11 mouse cellular contexts compared by ENCODE assay signal in the genomic region with DNA sequence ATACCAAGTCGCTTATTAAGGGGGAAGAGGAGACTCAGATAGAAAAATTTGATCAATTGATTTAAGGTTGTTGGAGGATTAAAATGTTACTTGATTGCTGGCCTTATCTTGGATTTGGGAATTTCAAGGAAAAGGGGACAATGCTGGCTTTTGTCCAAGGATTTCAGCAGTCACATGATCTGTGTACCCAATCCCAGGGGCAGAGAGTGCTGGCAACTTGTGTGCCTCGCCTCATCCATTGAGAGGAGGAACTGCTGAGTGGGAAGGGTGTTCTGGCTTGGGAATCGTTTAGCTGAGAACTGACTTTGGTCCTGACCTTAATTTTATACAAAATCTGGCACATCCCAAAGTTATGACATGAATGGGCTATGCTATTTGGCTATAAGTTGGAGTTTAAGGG.
DNase-seq lines count a peak whose midpoint lies in the region; ATAC-seq and TF ChIP-seq lines count a peak whose summit lies in the region.
"Had no signal": no experiment of that assay in that cellular context is flagged by ENCODE, and none has a peak within 500 bp of the region (broad histone marks: within the 10 kb centered on the region; RNA-seq: fewer than 3 reads in every experiment).

No protein-coding gene starts in this region.

- H3K4me3 ChIP-seq in kidney, embryonic 14.5 days (ENCODE audit: low read length) = no peak overlapping the region
- H3K4me3 ChIP-seq in neural tube, embryonic 13.5 days = no peak overlapping the region
- H3K4me3 ChIP-seq in neural tube, embryonic 15.5 days (replicated peaks) = no peak overlapping the region
- H3K4me3 ChIP-seq in stomach, postnatal 0 days (ENCODE audit: low read depth, low read length) = no peak overlapping the region
- H3K4me3 ChIP-seq: hindbrain, embryonic 15.5 days had no signal

- peak; percentile 58 for DNase-seq in adrenal gland, postnatal 14 days
- no peak for DNase-seq in adrenal gland, postnatal 36 days
- DNase-seq in kidney, adult 8-10 months = no peak
- DNase-seq in stomach, postnatal 0 days (ENCODE audit: low spot score) = no peak
- no peak for DNase-seq in frontal cortex, adult 2 months (ENCODE audit: extremely low spot score in 1 of 2, low spot score in 1 of 2)
- DNase-seq: cerebellum, postnatal 14 days had no signal

- peaks cover 51% of the 10 kb centered on the region for H3K4me1 ChIP-seq in kidney, embryonic 14.5 days (ENCODE audit: control insufficient read depth, insufficient read depth, low read length)
- H3K4me1 ChIP-seq in neural tube, embryonic 13.5 days (replicated peaks) = peaks cover 34% of the 10 kb centered on the region
- peaks cover 24% of the 10 kb centered on the region for H3K4me1 ChIP-seq in neural tube, embryonic 15.5 days
- H3K4me1 ChIP-seq in stomach, postnatal 0 days (replicated peaks; ENCODE audit: control insufficient read depth, insufficient read depth) = peaks cover 8% of the 10 kb centered on the region; the same call in 1 of the 2 replicates

- H3K27me3 ChIP-seq in kidney, embryonic 14.5 days (ENCODE audit: control insufficient read depth, insufficient read depth, low read length) = no peaks in the 10 kb centered on the region
- no peaks in the 10 kb centered on the region for H3K27me3 ChIP-seq in neural tube, embryonic 13.5 days
- H3K27me3 ChIP-seq in neural tube, embryonic 15.5 days (replicated peaks) = no peaks in the 10 kb centered on the region
- no peaks in the 10 kb centered on the region for H3K27me3 ChIP-seq in stomach, postnatal 0 days (ENCODE audit: control insufficient read depth, insufficient read depth, low read length)
- H3K27me3 ChIP-seq: hindbrain, embryonic 15.5 days; Patski had no signal

- ATAC-seq in kidney, embryonic 14.5 days (ENCODE audit: low FRiP score, low TSS enrichment) = no peak
- 0 out of 2 replicates have a peak, but pooled peaks have one; percentile 66 for ATAC-seq in neural tube, embryonic 13.5 days (ENCODE audit: low read depth)
- ATAC-seq in neural tube, embryonic 15.5 days (ENCODE audit: low FRiP score) = no peak
- no peak for ATAC-seq in stomach, postnatal 0 days (ENCODE audit: low FRiP score, low TSS enrichment)
- ATAC-seq: Patski had no signal

- 0 out of 2 replicates have a peak overlapping the region, but pooled peaks have one; percentile 42 for H3K27ac ChIP-seq in kidney, embryonic 14.5 days (ENCODE audit: low read depth, low read length)
- H3K27ac ChIP-seq in neural tube, embryonic 13.5 days (replicated peaks) = no peak overlapping the region
- no peak overlapping the region; the same call in 1 of the 2 replicates for H3K27ac ChIP-seq in neural tube, embryonic 15.5 days (replicated peaks)
- H3K27ac ChIP-seq in stomach, postnatal 0 days (replicated peaks) = peak overlapping the region; percentile 65
- H3K27ac ChIP-seq: hindbrain, embryonic 15.5 days had no signal

- no peaks in the 10 kb centered on the region for H3K9me3 ChIP-seq in kidney, embryonic 14.5 days (ENCODE audit: control insufficient read depth, low read length)
- H3K9me3 ChIP-seq in neural tube, embryonic 13.5 days = no peaks in the 10 kb centered on the region
- no peaks in the 10 kb centered on the region for H3K9me3 ChIP-seq in neural tube, embryonic 15.5 days (replicated peaks)
- H3K9me3 ChIP-seq in stomach, postnatal 0 days (ENCODE audit: control insufficient read depth, low read length) = no peaks in the 10 kb centered on the region
- H3K9me3 ChIP-seq: hindbrain, embryonic 15.5 days had no signal

- no peak overlapping the region for H3K9ac ChIP-seq in kidney, embryonic 14.5 days (ENCODE audit: low read depth, low read length)
- no peak overlapping the region for H3K9ac ChIP-seq in neural tube, embryonic 13.5 days
- no peak overlapping the region for H3K9ac ChIP-seq in neural tube, embryonic 15.5 days (replicated peaks)
- H3K9ac ChIP-seq in stomach, postnatal 0 days (ENCODE audit: low read length) = no peak overlapping the region
- H3K9ac ChIP-seq: hindbrain, embryonic 15.5 days had no signal

- TF ChIP-seq EP300 in stomach, postnatal 0 days (optimal IDR thresholded peaks at IDR 0.05) = no peak

- H3K36me3 ChIP-seq in kidney, embryonic 14.5 days (ENCODE audit: control insufficient read depth, insufficient read depth, low read length) = no peaks in the 10 kb centered on the region
- no peaks in the 10 kb centered on the region for H3K36me3 ChIP-seq in neural tube, embryonic 13.5 days
- H3K36me3 ChIP-seq in neural tube, embryonic 15.5 days = no peaks in the 10 kb centered on the region
- H3K36me3 ChIP-seq in stomach, postnatal 0 days (ENCODE audit: control insufficient read depth, insufficient read depth, low read length) = no peaks in the 10 kb centered on the region
- H3K36me3 ChIP-seq: hindbrain, embryonic 15.5 days had no signal

- 60% methylated on average over 3 of the region's 3 CpGs for WGBS in kidney, embryonic 14.5 days
- 47% methylated on average over 3 of the region's 3 CpGs for WGBS in neural tube, embryonic 13.5 days
- WGBS in neural tube, embryonic 15.5 days = 50% methylated on average over 3 of the region's 3 CpGs
- WGBS in stomach, postnatal 0 days = 33% methylated on average over 3 of the region's 3 CpGs

- H3K4me2 ChIP-seq in kidney, embryonic 14.5 days (replicated peaks; ENCODE audit: low read depth, low read length) = no peak overlapping the region
- no peak overlapping the region for H3K4me2 ChIP-seq in neural tube, embryonic 13.5 days
- H3K4me2 ChIP-seq in neural tube, embryonic 15.5 days = no peak overlapping the region
- no peak overlapping the region for H3K4me2 ChIP-seq in stomach, postnatal 0 days (replicated peaks; ENCODE audit: low read depth)
- H3K4me2 ChIP-seq: hindbrain, embryonic 15.5 days had no signal

- no peak for TF ChIP-seq CTCF in stomach, postnatal 0 days (IDR thresholded peaks at IDR 0.05; ENCODE audit: low read depth)

Comparison
In these comparisons a context has a peak if more than half of its experiments do, and no peak if none do; other contexts are left out.
1. H3K27ac ChIP-seq: peak in kidney, embryonic 14.5 days (single experiment) and stomach, postnatal 0 days (single experiment); none in neural tube, embryonic 13.5 days (single experiment) and neural tube, embryonic 15.5 days (single experiment).